Mouse (Mus musculus): ENCODE results near the gene Brd1.
"Not testable (repeated sequence)": the region's sequence is repeated elsewhere in the genome, so short reads cannot be mapped to it uniquely, and the experiment has no call there.

Gene Brd1

DNA sequence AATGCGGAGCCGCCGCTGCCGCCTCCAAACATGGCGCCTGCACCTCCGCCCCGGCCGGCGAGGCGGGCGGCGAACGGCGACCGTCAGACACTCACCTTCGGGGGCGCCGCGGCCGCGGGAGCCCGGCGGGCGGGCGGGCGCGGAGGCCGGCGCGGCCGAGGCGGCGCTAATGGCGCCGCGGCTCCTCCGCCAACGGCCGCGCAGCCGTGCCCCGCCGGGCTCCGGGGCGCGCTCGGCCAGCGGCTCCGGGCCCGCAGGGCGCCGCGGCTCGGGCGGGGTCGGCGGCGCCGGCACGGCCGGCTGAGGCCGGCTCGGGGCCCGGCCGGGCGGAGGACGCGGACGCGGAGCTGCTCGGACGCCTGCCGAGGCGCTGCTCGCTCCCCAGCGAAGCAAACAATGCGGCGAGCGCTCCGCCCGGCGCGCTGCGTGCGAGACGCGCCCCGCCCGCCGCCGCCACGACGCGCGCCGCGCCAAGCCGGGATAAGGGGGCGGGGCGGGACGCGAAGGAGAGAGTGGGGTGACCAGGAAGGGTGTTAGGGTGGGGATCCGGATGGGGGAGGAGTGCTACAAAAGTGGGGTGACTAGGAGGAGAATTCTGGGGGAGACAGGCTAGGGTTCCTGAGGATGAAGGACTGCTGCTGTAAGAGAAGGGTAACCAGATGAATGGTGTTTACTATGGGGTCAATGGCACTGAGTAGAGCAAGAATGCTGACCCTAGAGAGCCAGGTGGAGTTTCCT is at the start of gene Brd1:
TSS of gene Brd1 (minus strand) at position 400 of the 738 bp plus-strand sequence.
- in situ Hi-C loops (cut with MboI, MseI) = loop anchor here (10.0 to 25.0 kb wide), 2 partner anchors 81 to 628 kb away; partner anchors contain the start of genes Alg12, Creld2, Lmf2 and Ncaph2

DNA sequence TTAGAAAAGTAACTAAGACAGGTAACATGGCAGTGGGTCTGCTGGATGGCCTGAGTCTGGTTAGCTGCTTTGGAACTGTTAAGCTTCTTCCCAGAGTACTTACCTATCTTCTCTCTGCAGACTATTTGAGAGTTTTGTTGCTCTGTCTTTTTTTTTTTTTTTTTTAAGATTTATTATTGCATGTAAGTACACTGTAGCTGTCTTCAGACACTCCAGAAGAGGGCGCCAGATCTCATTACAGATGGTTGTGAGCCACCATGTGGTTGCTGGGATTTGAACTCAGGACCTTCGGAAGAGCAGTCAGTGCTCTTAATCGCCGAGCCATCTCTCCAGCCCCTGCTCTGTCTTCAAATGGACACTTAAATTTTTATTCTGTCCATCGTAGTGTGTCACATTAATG is 40.6 kb upstream of the Brd1 start:
- in situ Hi-C loops (cut with MboI, MseI) = not testable (repeated sequence)

DNA sequence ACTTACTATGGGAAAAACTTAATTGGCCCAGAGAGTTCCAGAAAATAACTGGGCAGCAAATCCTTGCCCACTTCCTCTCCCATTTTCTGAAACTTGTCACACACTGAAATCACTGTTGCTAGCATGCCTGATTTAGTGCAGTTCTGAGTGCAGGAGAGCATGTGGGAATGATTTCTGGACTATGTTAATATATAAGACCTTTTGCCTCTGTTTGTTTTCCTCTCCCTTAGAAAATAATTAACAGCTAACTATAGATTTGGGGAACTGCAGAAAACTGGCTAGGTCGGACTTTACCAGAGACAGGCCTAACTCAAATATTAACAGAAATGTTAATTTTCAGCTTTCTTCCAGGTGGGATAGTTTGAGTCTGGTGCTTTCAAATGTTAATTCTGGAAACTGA is 34.5 kb upstream of the Brd1 start:
- in situ Hi-C loops (cut with MboI, MseI) = no loop called here

DNA sequence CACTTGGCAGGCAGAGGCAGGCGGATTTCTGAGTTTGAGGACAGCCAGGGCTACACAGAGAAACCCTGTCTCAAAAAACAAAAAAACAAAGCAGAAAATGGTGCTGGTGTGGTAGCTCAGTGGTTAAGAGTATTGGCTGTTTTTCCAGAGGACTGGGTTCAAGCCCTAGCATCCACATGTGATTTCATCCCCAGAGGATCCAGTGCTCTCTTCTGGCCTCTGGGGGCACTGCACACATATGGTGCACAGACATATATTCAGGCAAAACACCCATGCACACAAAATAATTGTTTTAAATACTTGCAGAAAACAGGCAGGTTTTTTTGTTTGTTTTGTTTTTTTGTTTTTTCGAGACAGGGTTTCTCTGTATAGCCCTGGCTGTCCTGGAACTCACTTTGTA is 32.1 kb upstream of the Brd1 start:
- in situ Hi-C loops (cut with MboI, MseI) = not testable (repeated sequence)

DNA sequence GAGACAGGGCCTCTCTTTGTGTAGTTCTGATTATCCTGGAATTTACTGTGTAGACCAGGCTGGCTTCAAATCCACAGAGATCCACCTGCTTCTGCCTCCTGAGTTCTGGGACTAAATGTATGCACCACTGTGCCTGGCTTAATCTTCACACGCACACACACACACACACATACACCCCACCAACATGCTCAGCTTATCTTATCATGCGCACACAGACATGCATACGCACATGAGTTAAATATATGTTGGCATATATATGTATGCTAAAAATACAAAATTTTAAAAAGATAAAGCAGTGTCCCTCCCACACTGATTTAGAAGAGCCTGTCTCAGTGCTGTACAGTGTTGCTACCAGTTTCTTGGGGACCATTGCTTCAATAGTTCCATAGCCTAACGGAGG is 27.5 kb upstream of the Brd1 start:
- in situ Hi-C loops (cut with MboI, MseI) = no loop called here

DNA sequence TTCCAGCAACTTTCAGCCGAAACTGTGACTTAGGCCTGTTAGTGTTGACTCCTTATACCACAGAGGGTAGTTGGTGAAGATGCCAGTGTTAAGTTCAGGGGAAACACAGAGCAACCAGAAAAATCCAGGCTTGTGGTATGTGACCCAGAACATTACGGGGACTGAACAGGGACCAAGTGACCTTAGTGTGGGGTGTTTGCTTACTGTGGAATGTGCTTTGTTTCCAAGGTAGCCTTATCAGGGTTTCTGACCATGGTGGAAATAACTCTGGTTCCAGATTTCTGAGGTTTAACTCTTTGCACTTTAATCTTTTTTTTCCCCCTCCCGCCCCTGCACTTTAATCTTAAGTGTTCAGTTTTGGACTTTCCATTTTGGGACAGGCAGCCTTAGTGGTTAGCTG is 24.0 kb upstream of the Brd1 start:
- in situ Hi-C loops (cut with MboI, MseI) = no loop called here

DNA sequence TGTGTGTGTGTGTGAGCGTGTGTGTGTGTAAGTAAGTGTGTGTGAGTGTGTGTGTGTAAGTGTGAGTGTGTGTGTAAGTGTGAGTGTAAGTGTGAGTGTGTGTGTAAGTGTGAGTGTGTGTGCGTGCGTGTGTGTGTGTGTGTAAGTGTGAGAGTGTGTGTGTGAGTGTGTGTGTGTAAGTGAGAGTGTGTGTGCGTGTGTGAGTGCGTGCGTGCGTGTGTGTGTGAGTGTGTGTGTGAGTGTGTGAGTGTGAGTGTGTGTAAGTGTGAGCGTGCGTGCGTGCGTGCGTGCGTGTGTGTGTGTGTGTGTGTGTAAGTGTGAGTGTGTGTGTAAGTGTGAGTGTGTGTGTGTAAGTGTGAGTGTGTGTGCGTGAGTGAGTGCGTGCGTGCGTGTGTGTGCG is 21.7 kb upstream of the Brd1 start:
- in situ Hi-C loops (cut with MboI, MseI) = no loop called here

DNA sequence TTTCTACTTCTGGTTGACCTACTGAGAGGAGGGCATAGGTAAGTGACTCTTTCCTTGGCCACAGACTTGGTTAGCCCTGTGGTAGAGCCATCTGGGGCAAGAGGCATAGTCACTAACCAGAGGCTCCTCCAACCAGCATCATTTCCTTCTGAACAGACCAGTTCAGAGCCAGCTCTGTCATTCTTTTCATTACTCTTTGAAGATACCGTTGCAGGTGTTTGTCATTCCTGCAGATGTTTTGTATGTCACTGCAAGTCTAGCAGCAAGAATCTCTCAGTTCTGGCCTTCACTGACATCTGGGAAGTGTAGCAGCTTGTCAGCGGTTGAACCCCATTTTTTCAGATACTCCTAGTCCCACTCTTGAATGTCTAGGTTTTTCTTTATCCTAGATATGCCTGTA is 20.9 kb upstream of the Brd1 start:
- in situ Hi-C loops (cut with MboI, MseI) = no loop called here

DNA sequence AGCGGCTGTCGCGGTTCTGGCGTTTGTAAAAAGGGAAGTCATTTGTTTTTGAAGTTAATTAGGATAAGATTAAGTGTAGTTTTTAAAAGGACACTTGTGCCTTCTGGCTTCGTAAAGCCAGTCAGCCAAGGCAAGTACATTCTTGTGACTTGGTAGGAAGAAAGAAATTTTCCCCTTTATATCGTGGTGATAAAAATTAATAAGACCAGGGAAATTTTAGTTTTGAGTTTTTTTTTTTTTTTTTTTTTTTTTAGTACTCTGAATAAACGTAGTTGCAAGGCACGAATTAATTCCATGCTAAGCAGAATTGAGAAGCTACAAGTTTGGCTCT is 18.3 kb upstream of the Brd1 start:
- in situ Hi-C loops (cut with MboI, MseI) = no loop called here

DNA sequence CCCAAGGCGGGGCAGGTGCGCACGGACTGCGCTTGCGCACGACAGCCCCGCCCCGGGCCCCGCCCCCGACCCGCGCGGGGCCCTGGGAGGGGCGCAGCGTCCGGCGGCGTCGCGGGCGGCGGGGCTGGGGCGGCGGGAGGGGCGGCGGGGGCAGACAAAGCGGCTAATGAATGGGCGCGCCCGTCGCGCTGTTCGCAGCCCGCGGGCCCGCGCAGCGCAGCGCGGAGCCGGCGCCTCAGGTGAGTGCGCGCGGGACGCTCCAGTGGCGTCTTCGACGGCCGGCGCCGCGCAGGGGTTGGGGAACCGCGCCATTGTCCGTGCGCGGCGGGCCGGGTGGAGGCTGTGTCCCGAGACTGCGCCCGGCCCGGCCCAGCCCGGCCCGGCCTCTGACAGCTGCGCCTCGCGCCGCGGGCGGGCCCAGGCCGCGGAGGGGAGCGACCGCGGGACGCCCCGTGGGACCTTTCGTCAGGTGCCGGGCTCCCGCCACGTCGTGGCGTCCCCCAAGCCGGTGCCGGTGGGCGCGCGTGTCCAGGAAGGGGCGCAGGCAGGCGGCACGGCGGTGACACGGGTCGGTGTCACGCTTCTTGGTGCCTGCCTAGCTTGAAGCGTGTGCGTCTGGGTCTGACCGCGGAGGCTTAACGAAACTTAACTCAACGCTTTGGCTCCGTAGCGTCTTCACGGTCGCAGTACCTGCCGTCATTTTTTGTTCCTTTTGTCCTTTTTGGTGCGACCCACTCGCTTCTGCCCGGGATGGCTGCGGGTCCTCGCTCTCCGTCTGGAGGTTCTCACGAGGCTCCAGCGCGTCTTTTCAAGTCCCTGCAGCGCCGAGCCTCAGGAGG is 17.8 kb upstream of the Brd1 start, which contains the start of gene Zbed4:
TSS of gene Zbed4 (plus strand) at position 97 of the 839 bp plus-strand sequence.
- in situ Hi-C loops (cut with MboI, MseI) = no loop called here

DNA sequence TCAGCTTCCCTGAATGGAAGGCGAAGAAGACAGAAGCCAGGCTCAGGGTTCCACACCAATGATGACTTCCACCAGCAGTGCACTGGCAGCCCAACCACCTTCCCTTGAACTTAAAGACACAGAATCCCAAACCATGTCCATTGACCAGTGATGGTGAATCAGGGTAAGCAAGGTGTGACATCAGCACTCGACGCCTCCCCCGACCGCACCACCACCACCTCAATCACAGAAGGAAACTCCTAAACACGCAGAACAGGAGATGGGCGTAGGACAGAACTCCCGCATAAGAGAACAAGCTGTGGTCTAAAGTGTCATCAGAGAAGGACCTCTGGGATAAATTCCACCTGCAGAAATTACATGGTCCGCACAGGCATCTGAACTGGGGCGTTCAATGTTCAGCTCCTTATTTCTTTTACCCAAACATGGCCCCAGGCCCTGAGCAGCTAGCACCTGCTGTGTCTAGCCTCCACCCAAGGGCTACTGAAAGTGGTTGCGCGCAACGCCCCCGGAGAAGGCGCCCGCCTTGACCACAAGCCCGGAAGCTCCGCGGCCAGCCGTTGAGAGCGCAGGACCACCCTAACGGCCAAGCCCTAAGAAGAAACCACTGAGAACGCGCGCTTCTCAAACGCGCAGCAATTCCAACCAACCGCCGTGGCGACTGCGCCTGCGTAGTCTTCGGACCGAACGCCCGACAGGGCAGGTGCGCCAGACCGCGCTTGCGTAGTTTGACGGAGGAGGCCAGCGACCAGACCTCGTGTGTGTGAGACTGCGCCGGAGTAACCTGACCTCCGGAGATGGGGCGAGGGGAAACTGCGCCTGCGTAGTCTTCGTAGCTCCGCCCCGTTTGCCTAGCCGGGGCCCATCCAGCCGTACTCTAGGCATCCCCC is 16.9 kb upstream of the Brd1 start:
- in situ Hi-C loops (cut with MboI, MseI) = no loop called here

DNA sequence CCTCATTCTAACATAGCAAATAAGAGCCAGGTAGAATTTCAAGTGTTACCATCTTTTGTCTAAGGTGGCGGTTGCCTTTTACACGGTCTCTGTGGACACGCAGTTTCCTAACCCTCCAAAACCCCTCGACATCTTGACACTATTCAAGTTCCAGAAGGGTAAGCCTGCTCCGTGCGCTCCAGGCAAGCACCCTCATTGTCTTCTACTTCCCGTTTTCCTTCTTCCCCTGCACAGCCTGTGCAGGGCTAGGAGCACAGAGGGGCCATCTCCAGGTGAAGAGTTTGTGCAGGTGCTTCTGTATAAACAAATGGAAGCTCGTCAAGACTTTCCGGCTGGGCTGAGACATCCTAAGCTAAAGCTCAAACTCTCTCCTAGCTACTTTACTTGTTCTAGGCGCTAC is 16.0 kb upstream of the Brd1 start:
- in situ Hi-C loops (cut with MboI, MseI) = no loop called here

DNA sequence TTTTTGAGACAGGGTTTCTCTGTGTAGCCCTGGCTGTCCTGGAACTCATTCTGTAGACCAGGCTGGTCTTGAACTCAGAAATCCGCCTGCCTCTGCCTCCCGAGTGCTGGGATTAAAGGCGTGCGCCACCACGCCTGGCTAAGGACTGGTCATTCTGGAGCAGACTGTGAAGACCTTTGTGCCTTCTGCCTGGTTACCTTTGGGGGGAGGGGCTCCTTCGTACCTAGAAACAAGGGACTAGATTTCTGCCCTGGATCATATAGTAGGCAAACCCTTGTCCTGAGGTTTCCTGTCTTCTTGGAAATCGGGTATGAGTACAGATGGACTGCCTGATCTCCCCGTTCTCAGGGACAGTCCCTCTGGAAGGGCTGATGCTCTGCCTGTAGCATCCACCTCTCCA is 15.6 kb upstream of the Brd1 start:
- in situ Hi-C loops (cut with MboI, MseI) = loop anchor here (25.0 kb wide), 1 partner anchor 613 kb away; the partner anchor contains the start of genes Lmf2, Ncaph2 and Sco2

DNA sequence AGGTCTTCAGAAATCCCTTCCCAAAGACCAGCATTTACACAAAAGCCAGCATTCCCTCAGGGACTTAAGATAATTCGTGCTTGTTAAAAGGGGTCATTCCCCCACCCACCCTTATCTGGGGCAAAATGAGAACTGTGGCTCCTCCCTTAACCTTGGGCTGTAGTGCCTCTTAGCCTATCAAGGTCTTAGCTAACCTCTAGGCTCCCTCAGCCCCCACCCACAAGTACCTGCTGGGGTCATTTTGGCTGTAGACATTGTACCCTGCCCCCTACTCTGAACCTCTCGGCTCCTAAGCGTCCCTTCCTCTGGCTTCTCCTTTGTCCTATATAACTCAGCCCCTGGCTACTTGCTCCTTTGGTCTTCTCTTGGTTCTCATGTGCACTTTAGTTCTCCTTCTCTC is 11.9 kb upstream of the Brd1 start:
- in situ Hi-C loops (cut with MboI, MseI) = loop anchor here (25.0 kb wide), 1 partner anchor 616 kb away; the partner anchor contains the start of genes Lmf2, Ncaph2 and Sco2

DNA sequence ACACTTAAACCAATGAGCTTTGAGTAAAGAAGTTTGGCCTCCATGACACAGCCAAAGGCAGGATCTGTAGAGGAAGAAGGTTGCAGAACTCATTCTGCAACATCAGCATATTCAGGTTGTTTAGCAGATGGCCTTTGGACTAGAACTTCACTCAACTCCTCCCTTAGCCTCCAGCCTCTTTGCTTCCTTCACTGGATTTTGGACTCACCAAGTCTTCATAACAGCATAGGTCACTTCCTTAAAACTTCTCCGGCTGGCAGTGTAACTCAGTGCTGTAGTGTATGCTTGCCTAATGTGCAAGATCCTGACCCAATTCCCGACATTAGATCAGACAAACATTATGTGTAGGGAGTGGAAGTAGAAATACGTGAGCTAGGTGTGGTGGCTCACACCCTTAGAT is 11.3 kb upstream of the Brd1 start:
- in situ Hi-C loops (cut with MboI, MseI) = loop anchor here (25.0 kb wide), 1 partner anchor 617 kb away; the partner anchor contains the start of genes Lmf2, Ncaph2 and Sco2

DNA sequence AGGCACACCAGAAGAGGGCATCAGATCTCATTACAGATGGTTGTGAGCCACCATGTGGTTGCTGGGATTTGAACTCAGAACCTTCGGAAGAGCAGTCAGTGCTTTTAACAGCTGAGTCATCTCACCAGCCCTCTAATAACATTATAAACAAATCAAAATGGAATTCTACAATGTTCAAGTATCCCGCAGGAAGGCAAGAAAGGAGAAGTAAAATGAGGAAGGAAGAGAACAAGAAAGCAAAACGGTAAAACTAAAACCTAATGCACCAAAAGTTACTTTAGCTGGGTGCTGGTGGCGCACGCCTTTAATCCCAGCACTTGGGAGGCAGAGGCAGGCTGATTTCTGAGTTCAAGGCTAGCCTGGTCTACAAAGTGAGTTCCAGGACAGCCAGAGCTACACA is 9.3 kb upstream of the Brd1 start:
- in situ Hi-C loops (cut with MboI, MseI) = loop anchor here (25.0 kb wide), 1 partner anchor 619 kb away; the partner anchor contains the start of genes Lmf2, Ncaph2 and Sco2

DNA sequence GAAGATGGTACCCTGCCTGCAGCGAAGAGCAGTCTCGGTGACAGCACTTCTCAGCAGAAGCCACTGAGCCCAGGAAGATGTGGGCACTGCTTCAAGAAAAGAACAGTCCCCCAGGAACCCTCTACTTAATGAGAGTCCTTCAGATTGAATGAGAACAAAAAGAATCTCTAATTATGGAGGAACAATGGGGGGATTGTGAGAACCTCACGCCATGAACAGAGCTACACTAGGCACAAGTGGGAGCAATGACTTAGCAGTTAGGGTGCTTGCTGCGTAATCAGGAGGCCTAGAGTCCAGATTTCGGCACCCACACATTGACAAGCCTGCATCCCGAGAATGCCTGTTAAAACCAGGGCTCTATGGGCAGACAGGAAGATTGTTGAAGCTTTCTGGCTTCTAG is 7.3 kb upstream of the Brd1 start:
- in situ Hi-C loops (cut with MboI, MseI) = loop anchor here (25.0 kb wide), 1 partner anchor 621 kb away; the partner anchor contains the start of genes Lmf2, Ncaph2 and Sco2

DNA sequence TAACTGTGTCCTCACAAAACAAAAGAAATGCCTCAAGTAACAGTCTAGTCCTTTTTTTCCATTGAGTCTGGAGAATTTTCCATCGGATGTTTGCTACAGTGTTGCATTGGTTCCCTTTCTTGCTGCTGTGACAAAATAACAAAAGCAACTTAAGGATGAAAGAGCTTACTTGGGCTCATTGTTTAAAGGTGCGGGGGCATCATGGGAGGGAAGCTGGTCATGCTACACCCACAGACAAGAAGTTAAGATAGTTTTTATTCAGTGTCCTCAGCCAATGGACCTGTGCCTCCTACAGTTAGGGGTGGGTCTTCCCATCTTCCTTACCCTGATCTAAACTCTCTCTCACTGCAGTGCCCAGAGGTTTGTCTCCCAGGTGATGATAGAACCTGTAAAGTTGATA is 4.4 kb upstream of the Brd1 start:
- in situ Hi-C loops (cut with MboI, MseI) = loop anchor here (10.0 to 25.0 kb wide), 2 partner anchors 76 to 624 kb away; partner anchors contain the start of genes Alg12, Creld2, Lmf2 and Ncaph2

DNA sequence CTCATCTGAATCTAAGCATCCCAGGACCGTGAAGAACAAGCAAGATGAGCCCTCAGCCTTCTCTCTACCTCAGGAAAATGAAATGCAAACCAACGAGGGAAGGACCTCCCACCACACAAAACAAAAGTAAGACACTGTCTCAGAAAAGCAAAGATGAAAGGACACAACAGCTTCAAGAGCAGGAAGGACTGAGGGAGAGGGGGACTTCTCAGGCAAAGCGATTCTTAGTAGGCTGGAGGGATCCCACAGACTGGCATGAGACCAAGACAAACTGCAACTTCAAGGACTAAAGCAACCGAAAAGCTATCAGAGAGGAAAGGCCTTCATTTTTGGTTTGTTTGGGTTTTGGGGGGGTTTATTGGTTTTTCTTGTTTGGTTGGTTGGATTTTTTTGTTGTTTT is 2.1 kb upstream of the Brd1 start:
- in situ Hi-C loops (cut with MboI, MseI) = loop anchor here (10.0 to 25.0 kb wide), 2 partner anchors 79 to 626 kb away; partner anchors contain the start of genes Alg12, Creld2, Lmf2 and Ncaph2

DNA sequence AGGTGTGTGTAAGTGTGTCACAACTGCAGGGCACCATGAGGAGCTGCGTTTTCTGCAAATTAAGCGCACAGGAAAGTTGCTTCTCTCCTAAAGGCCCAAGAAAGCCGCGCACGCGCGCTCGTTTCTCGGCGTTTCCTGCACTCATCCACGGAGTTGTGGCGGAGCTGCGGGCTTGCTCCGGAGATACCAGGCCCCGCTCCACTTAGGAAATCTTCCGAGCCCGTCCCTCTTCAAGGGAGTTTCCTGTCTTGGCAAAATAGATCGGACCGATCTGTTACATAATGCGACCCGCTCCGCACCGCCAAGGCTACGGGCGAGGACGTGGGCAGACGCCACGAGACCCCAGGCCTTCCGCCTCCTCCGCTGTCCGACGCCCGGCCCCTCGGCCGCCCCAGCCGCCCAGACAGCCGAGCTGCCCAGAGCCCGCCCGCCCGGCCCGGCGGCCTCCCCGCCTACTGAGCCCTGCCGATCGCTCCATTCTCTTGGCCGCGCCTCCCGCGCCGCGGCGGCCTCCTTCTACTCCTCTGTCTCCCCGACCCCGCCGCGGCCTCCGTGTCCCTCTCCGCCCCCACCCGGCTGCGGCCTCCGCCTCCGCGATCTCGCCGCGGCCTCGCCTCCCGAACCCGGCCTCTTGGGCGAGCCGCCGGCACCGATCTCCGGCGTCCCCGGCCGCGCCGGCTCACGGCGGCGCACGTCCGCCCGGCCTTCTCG is 837 bp downstream of the Brd1 start:
- in situ Hi-C loops (cut with MboI, MseI) = loop anchor here (10.0 to 25.0 kb wide), 2 partner anchors 82 to 629 kb away; partner anchors contain the start of genes Alg12, Creld2, Lmf2 and Ncaph2
